Mouse (Mus musculus) ES-Bruce4 (cell line): Measurements from ENCODE around the gene Rspry1.

ENCODE experiments used
- CTCF ChIP-seq: IDR thresholded peaks from one replicate; pipeline ENCODE4 v1.8.1; 2011; ENCODE audit warnings: low read depth, low read length
- EP300 ChIP-seq: IDR thresholded peaks from 2 replicates; pipeline ENCODE4 v1.6.1; 2011; ENCODE audit warnings: low read depth, low read length; ENCODE audit not compliant: insufficient read depth
- POLR2A ChIP-seq: IDR thresholded peaks from one replicate; pipeline ENCODE4 v1.8.1; 2011; ENCODE audit warnings: low read length; ENCODE audit not compliant: insufficient read depth

DNA sequence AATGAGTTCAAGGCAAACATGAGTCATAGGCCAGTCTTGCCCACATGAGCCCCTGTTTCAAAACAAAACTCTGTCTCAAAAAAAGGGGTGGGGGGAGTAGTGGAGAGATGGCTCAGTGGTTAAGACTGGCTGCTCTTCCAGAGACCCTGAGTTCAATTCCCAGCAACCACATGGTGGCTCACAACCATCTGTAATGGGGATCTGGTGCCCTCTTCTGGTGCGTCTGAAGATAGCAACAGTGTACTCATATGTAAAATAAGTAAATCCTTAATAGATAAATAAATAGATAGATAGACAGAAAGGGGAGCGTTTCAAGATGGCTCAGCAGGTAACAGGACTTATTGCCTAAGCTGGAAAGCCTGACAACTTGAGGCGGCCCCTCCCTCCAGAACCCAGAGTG lies 78.7 kb downstream of the Rspry1 start:
- TF ChIP-seq POLR2A (no peak), CTCF (no peak), EP300 (no peak)
